Mouse (Mus musculus) Patski (cell line): ENCODE results near the gene Fam198b. TPM values are rescaled to one million over a fixed set of nuclear protein-coding genes. Genes with fewer than 3 reads are reported as not detected.
A peak's percentile ranks its signal among the peaks of the same experiment; 100 is the strongest.
"Not testable (repeated sequence)": the region's sequence is repeated elsewhere in the genome, so short reads cannot be mapped to it uniquely, and the experiment has no call there.

Experiments
- ATAC-seq: fragments of 100-300 bp; one replicate; pipeline ENCODE4 v1.8.0; 2021
- CTCF ChIA-PET: fragments of 350-600 bp; sonication (Branson Sonifier 250); formaldehyde crosslinking; loops from one replicate; lab custom pipeline; 2022; ENCODE audit warnings: inconsistent platforms; lab: Charles Lee
- POLR2A ChIA-PET: fragments of 350-600 bp; sonication (Branson Sonifier 250); formaldehyde crosslinking; loops from one replicate; lab custom pipeline; 2022; ENCODE audit warnings: antibody characterized with exemption, inconsistent platforms; lab: Charles Lee
- DNase-seq: peaks from one replicate; pipeline ENCODE4 v3.0.0-alpha.2; 2011; ENCODE audit warnings: low read depth, low spot score
- H3K27me3 ChIP-seq: fragments of 371-371 bp; one replicate; pipeline ENCODE4 v1.5.1; 2021
- CTCF ChIP-seq: fragments of 100-300 bp; IDR thresholded peaks from one replicate; pipeline ENCODE4 v1.5.1; 2021
- in situ Hi-C: fragments of 300-500 bp; cut with MboI; formaldehyde crosslinking; loops from 3 replicates; pipeline ENCODE4 v1.11.1; 2018; ENCODE audit warnings: low pct_unique_long_range_greater_than_20kb, mixed read lengths
- polyA plus RNA-seq: library from polyadenylated mRNA; unstranded; gene quantifications from one replicate; pipeline ENCODE4 v1.2.3, GENCODE M21; 2021

Gene Fam198b
- polyA plus RNA-seq, 1 experiment from 2014 or later, result 16.7 TPM

DNA sequence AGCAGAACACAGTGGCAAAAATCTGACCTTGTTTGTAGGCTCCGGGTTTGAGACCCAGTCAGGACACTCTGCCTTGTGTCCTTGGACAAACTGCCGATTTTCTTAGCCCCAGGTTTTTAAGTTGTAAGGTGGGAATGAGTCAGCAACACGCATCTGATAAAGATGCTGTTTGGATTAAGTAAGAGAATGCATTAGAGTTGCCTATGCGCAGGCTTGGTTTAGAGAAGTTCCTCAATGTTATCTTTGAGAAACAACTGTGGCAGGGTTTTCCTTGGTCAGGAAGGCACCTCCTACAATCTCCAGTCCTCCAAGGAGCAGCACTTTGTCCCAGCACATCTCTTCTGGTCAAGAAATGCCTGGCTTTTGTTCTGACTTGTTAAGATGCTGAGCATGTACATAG, 82.4 kb downstream of the Fam198b start:
- in situ Hi-C loops, result no loop called here
- no peaks in the 10 kb centered on the region for H3K27me3 ChIP-seq
- TF ChIP-seq CTCF, result no peak
- DNase-seq (no peak), ATAC-seq (no peak)
- ChIA-PET CTCF (interaction anchor here (1.0 to 1.9 kb wide), 2 partner anchors 8 to 14 kb away, joined by 3 to 5 read pairs; no protein-coding TSS in a partner anchor), POLR2A (interaction anchor here (0.7 kb wide), 2 partner anchors 13 to 333 kb away, joined by 5 to 8 read pairs; no protein-coding TSS in a partner anchor)

DNA sequence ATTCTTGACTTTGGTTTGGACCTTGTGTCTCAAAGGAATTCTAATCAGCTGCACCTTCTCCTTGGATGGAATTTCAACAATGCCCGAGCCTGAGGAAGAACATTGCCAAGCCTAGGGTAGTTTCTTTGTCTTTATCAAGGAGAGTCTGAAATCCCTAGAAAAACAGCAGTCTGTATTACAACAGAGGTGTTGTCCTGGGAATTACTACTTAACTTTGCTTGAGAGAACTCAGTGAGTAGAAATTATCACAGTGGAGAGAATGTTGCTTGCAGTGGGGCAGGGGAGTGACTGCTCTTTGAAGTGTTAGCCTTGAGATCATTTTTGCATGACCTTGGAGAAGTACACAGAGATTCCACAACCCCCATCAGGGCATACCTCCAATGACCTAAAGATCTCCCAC, 83.0 kb downstream of the Fam198b start:
- in situ Hi-C loops, result no loop called here
- H3K27me3 ChIP-seq, result no peaks in the 10 kb centered on the region
- POLR2A ChIA-PET, result no interaction called here
- ATAC-seq (peak; percentile 35), DNase-seq (no peak)
- no peak for TF ChIP-seq CTCF
- CTCF ChIA-PET, result interaction anchor here (1.9 kb wide), 1 partner anchor 15 kb away, joined by 5 read pairs; no protein-coding TSS in a partner anchor

DNA sequence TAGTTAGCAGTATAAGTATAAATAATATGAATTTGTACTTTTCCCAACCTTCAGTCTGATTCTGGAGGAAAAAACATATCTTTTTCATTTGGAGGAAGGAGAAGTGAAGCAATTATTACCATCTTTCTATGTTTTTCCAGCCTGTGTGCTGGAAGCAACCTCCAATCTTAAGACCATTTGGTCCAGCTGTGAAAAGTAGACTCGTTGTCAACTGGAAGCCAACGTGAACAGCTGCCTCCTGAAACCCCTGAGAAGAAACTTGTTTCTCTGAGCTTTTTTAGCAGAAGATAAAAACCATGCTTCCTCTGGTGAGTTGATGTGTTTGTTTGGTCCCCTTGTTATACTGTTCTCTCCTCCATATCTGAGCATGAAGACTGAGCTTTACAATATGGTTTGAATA, 84.1 kb downstream of the Fam198b start:
- no peaks in the 10 kb centered on the region for H3K27me3 ChIP-seq
- POLR2A ChIA-PET, result no interaction called here
- ATAC-seq, result no peak
- in situ Hi-C loops, result no loop called here
- no peak for DNase-seq
- CTCF ChIA-PET, result interaction anchor here (1.0 to 2.0 kb wide), 4 partner anchors 11 to 85 kb away, joined by 4 to 6 read pairs (median 4); no protein-coding TSS in a partner anchor
- TF ChIP-seq CTCF, result no peak

DNA sequence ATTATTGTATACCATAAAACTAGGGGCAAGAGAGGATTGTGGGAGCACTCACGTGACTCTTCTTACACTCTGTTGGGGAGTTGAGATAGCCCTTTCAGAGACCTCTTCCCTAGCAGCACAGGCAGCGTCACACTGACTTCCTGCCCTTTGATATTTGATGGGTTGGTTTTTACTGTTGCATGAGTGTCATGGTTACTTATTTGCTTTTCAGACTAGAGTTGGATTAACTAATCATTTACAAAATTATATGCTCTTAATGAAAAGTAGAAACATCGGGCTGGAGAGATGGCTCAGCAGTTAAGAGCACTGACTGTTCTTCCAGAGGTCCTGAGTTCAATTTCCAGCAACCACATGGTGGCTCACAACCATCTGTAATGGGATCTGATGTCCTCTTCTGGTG, 85.2 kb downstream of the Fam198b start:
- CTCF ChIA-PET, result interaction anchor here (0.9 to 2.0 kb wide), 5 partner anchors 10 to 86 kb away, joined by 3 to 6 read pairs (median 3); no protein-coding TSS in a partner anchor
- H3K27me3 ChIP-seq, ATAC-seq, in situ Hi-C loops, POLR2A ChIA-PET, DNase-seq: not testable (repeated sequence)

DNA sequence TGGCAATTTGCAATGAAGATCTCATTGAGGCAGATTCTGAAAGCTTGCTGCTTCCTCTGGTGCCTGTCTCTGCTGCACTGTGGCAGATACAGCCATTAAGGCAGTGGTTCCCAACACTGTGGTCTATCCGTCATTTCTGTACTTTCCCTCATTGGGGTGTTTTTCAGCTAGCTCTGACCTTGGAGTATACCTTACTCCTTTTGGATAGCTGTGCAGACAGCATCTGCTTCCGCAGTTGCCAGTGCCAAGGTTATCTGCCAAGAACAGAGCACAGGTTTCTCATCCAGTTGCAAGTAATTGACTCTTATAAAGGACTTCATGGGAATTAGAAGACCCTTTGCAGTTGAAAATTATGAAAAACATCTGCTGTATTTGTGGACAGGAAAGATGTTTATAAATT, 85.7 kb downstream of the Fam198b start:
- TF ChIP-seq CTCF, result no peak
- ATAC-seq (no peak), DNase-seq (no peak)
- H3K27me3 ChIP-seq, result no peaks in the 10 kb centered on the region
- CTCF ChIA-PET, result interaction anchor here (1.1 to 1.2 kb wide), 3 partner anchors 19 to 87 kb away, joined by 3 to 4 read pairs (median 3); no protein-coding TSS in a partner anchor
- in situ Hi-C loops, result no loop called here
- POLR2A ChIA-PET, result interaction anchor here (0.7 kb wide), 1 partner anchor 58 kb away, joined by 3 read pairs; no protein-coding TSS in a partner anchor

DNA sequence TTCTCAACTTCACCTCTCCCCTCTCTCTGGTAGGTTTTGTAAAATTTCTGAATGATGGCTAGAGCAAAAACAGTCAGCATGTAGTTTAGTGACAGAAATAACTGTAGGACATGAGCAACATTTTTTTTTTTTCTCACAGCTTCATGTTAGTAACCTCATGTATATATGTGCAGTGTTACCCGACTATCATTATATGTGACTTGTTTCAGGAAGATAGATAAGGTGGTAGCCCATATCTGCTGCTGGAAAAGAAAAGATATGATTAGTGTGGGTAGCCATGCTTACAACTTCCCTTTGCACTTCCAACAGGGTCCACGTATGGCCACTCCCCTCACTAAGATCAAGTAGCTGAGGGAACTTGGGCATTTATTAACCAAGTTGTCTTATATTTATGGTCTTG, 86.2 kb downstream of the Fam198b start:
- POLR2A ChIA-PET, result interaction anchor here (0.7 kb wide), 1 partner anchor 57 kb away, joined by 3 read pairs; no protein-coding TSS in a partner anchor
- DNase-seq, result no peak
- H3K27me3 ChIP-seq, result no peaks in the 10 kb centered on the region
- CTCF ChIA-PET, result interaction anchor here (1.1 to 2.0 kb wide), 4 partner anchors 19 to 87 kb away, joined by 3 to 5 read pairs (median 4); no protein-coding TSS in a partner anchor
- in situ Hi-C loops, result no loop called here
- ATAC-seq, result no peak
- TF ChIP-seq CTCF, result no peak

DNA sequence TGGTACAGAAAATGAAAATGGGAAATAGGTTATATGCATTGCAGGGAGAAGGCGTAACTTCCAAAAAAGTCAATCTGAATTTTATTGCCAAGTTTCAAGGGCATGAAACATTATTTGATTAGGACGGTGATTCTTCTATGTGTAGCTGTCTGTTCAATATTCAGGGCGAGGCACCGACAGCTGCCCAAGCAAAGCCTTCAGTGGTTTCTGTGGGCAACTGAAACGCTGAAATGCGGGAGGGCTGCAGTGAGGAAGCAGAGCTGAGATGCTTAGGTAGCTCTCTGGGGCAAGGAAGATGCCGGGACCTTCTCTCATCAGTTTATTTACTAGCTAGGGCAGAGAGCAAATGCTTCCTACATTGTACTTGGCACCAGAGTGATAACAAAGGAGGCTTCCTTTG, 87.2 kb downstream of the Fam198b start:
- ATAC-seq (no peak), DNase-seq (no peak)
- CTCF ChIA-PET, result interaction anchor here (1.0 to 2.0 kb wide), 4 partner anchors 15 to 44 kb away, joined by 3 to 5 read pairs (median 4); no protein-coding TSS in a partner anchor
- no peaks in the 10 kb centered on the region for H3K27me3 ChIP-seq
- POLR2A ChIA-PET, result no interaction called here
- in situ Hi-C loops, result no loop called here
- no peak for TF ChIP-seq CTCF

DNA sequence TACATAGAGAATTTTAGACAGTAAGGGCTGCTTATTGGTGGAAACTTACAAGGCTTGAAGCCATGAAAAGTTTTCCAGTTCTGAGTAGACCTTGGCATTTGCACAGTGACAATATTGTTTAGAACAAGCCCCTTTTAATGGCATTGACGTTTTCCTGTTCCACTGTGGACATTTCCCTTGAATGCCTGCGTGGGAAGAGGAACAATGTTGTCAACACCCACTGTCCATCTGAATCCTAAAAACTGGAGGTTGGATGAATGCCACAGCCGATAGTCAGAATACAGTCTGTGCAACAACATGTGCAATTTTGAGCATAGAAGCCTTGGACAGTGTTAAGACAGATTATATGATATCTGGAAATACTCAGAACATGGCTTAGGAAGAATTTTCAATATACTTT, 92.5 kb downstream of the Fam198b start:
- CTCF ChIA-PET, result interaction anchor here (1.2 kb wide), 1 partner anchor 51 kb away, joined by 4 read pairs; no protein-coding TSS in a partner anchor

DNA sequence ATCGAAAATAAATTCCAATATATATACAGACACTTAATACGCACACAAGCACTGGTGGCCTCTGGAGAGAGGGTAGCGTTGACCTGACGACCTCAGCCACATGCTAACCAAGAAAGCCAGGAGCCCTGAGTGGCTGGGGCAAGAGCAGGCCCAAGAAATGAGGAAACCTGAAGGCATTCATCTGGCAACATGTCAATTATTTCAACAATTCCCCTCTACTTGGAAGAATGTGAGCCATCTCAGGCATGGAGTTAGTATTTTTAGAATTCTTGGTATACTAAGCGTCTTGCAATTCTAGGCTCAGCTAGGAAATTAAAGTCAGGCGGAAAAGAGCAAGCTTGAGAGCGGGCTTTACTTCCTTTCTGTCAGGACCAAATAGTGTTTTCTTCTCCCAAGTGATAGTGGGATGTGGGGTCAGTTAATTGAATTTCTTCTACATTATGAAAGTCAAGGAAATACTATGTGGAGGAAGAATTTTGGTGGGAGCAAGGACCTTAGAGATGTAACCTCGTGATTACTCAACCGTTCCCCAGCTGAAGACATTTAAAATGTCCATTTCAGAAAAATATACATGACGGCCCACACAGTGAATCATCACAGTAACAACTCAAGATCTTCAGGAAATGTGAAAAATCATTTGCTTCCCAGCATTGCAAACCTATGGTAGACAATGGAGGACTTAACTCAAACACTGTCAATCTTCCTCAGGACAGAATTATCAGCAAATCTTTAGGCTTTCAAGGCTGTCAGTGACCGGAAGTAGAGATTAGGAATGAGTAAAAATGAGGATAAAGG, 93.5 kb downstream of the Fam198b start:
- POLR2A ChIA-PET, result interaction anchor here (1.4 kb wide), 1 partner anchor 78 kb away, joined by 3 read pairs; no protein-coding TSS in a partner anchor
- no peaks in the 10 kb centered on the region for H3K27me3 ChIP-seq
- CTCF ChIA-PET, result interaction anchor here (1.1 to 4.1 kb wide), 4 partner anchors 12 to 93 kb away, joined by 3 to 24 read pairs (median 4); partner anchors contain the start of gene Fam198b
- DNase-seq (peak; percentile 75), ATAC-seq (peak; percentile 97)
- no peak for TF ChIP-seq CTCF
- in situ Hi-C loops, result no loop called here

More for the DNA sequence above, 92.5 kb downstream of the Fam198b start:
- POLR2A ChIA-PET, result no interaction called here
- H3K27me3 ChIP-seq, result no peaks in the 10 kb centered on the region
- no peak for TF ChIP-seq CTCF
- in situ Hi-C loops, result no loop called here
- no peak for DNase-seq
- ATAC-seq, result no peak

DNA sequence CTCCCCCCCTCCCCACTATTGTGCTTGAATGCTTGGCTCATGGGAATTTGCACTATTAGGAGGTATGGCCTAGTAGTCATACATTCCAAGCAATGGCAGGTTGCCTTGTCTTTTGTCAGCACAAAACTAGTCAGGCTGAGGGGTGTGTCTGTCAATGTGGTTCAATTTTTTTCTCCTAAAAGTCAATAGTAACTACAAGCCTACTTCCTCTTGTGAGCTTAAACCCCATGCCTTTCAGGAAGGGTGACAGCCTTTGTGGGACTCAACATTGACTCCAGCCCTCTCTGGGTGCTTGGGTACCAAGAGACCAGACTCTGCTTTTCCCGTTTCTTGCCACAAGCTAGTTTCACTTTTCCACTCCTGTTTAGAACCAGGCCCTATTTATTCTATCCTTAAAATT, 96.4 kb downstream of the Fam198b start:
- no peaks in the 10 kb centered on the region for H3K27me3 ChIP-seq
- no peak for ATAC-seq
- POLR2A ChIA-PET, result no interaction called here
- in situ Hi-C loops, result no loop called here
- no peak for DNase-seq
- CTCF ChIA-PET, result interaction anchor here (0.8 to 4.1 kb wide), 4 partner anchors 10 to 96 kb away, joined by 3 to 24 read pairs (median 6); no protein-coding TSS in a partner anchor
- no peak for TF ChIP-seq CTCF
